Mouse (Mus musculus) T-helper 2 cell (primary cell): ENCODE data around the gene Pdzrn4.

Experiments used
- in situ Hi-C: fragments of 300-600 bp; cut with MboI, MseI; formaldehyde crosslinking; loops from one replicate; pipeline ENCODE4 v1.15.1; 2025; ENCODE audit warnings: high pct_unique_total_duplicates

Pdzrn4 gene

GRCm38 (mm10) chr15:92495465-92496174 lies 98.9 kb downstream of the Pdzrn4 start:
- in situ Hi-C loops: no loop called here

- in situ Hi-C loops: loop anchor here (25.0 kb wide), 1 partner anchor 1612 kb away; no protein-coding TSS in a partner anchor
These were observed 103.7 kb downstream of the Pdzrn4 start for GRCm38 (mm10) chr15:92500276-92500838.

DNA sequence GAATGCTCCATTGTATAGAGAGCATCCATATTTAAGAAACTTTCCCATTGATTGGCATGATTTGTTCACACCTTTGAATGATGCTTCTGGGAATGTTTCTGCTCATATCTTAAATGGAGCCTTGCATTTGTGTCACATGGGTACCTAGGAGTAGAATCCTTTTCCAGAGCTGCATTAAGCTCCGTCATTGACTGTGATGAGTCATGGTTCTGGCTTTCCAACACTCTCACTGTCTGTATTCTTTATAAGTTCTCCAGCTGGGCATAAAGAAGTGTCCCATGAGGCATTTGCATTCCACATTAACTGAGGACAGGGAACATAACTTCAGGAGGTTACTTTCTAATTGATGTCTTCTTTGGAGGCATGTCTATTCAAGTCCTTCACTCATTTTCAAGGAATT lies 106.1 kb downstream of the Pdzrn4 start:
- in situ Hi-C loops: loop anchor here (25.0 kb wide), 1 partner anchor 1610 kb away; no protein-coding TSS in a partner anchor

DNA sequence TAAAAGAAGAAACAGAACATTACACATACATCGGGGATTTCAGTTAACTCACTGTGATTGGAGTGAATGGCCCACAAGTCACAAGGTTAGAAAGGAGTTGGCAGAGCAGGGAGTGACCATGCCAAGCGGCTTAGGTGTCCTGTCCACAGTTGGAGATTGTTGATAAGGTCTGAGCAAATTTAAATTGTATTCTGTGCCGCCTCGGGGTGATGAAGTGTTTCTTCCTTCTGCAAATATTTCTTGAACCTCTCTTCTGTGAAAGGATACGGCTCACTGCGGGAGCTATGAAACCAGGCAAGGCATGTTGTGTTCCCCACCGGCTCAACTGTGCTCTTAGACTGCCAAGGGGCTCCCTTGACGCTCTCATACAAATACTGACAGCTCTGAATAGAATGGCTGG lies 112.7 kb downstream of the Pdzrn4 start:
- in situ Hi-C loops: loop anchor here (25.0 kb wide), 1 partner anchor 1603 kb away; no protein-coding TSS in a partner anchor

DNA sequence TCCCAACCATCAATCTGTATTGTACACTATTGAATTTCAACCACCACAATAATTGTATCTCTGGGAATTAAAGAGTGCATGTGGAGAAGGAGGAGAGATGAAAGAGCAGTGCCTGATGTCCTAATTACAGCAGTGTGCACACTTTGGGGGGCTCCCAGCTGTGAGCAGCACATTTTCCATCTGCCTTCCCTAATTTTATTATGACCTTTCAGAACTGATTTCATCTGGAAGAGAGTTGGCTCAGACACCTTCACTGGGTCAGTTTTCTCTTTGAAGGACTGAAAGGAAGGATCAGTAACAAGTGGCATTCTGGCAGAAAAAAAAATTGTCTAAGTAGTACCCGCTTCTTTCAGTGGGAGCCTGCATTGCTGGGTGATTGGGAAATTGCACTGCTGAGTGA lies 119.0 kb downstream of the Pdzrn4 start:
- in situ Hi-C loops: loop anchor here (25.0 kb wide), 1 partner anchor 1597 kb away; no protein-coding TSS in a partner anchor

- in situ Hi-C loops: loop anchor here (25.0 kb wide), 1 partner anchor 1592 kb away; no protein-coding TSS in a partner anchor
These were observed 124.1 kb downstream of the Pdzrn4 start for GRCm38 (mm10) chr15:92520677-92521225.

DNA sequence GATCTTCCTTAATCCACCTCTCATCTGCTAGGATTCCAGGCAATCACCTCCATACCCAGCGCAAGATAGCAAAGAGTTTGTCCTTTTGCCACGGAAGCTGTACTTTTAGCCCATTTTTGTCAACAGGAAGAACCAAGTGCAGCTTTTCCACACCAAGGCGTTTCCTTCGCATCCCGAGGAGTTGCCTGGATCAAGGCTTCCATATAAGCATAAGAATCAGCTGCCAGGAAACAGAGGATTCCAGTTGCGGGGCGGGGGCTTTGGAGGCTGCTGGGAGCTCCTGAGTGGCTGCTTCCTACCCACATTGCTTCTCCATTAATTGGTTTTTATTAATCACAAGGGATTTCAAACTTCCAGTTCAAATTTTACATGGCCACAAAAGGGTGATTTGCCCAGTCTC lies 125.0 kb downstream of the Pdzrn4 start:
- in situ Hi-C loops: loop anchor here (25.0 kb wide), 1 partner anchor 1591 kb away; no protein-coding TSS in a partner anchor

DNA sequence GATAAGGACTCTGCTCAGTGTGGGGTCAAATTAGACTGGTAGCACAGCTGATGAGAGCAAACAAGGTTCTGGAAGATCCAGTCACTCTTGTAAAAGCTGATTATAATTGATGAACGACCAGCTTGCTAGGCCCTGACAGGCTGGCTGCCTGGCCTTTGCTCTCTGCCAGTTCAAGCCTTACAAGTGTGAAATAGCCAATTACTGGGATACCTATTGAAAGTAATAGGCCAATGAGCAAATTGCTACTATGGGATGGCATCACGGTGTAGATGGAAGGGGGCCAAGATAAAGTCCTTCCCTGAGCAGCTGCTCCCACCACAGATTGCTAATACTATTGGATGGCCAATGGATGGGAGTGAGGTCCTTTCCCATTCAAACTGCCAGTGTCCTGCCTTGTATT lies 128.2 kb downstream of the Pdzrn4 start:
- in situ Hi-C loops: loop anchor here (25.0 kb wide), 1 partner anchor 1587 kb away; no protein-coding TSS in a partner anchor

- in situ Hi-C loops: no loop called here
These were observed 128.7 kb downstream of the Pdzrn4 start for GRCm38 (mm10) chr15:92525416-92525815.

GRCm38 (mm10) chr15:92526731-92527130 lies 130.1 kb downstream of the Pdzrn4 start:
- in situ Hi-C loops: no loop called here

GRCm38 (mm10) chr15:92543252-92543651 lies 146.6 kb downstream of the Pdzrn4 start:
- in situ Hi-C loops: no loop called here

DNA sequence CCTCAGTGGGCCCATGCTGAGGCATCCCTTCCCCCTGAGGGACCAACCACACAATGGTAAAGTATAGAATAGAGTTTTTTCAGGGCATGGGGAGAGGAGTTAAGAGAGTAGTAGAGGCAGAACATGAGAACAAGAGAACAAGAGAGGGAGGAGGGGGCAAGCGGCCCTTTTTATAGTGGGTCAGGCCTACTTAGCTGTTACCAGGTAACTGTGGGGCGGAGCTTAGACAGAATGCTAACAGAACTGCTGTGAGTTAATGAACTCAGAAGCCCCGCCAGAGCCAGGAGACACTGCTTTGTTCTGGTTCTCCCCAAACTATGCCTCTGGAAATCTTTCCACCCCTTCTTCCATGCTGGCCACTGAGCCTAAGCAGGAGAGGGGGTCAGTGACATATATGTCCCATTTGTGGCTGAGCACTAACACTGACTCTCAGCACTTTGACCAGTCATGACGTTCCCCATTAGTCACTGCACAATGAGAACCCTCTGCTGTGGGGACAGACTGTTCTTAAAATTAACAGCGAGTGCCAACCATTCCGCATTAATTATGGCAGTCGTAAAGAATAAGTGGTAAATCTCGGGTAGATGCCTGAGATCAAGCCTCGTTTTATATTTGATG lies 150.7 kb downstream of the Pdzrn4 start:
- in situ Hi-C loops: no loop called here

- in situ Hi-C loops: no loop called here
These were observed 158.4 kb downstream of the Pdzrn4 start for GRCm38 (mm10) chr15:92555012-92555574.

DNA sequence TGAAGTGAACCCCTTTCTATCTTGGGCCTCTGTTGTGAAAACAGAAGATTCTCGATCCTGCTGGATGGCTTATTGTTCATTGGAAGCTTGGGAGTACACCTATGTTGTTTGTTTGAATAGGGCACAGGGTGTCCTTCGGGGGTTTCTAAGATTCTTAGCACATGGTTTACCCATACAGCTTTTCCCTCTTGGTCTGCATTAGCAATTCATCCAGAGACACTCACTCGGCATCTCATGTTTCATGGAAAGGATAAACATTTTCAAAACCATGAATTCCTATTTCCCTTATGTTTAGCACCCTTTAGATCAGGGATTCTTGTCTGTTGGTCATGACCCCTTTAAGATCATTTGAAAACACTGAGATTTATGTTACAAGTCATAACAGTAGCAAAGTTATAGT lies 159.0 kb downstream of the Pdzrn4 start:
- in situ Hi-C loops: no loop called here

GRCm38 (mm10) chr15:92558592-92558991 lies 161.9 kb downstream of the Pdzrn4 start:
- in situ Hi-C loops: no loop called here

DNA sequence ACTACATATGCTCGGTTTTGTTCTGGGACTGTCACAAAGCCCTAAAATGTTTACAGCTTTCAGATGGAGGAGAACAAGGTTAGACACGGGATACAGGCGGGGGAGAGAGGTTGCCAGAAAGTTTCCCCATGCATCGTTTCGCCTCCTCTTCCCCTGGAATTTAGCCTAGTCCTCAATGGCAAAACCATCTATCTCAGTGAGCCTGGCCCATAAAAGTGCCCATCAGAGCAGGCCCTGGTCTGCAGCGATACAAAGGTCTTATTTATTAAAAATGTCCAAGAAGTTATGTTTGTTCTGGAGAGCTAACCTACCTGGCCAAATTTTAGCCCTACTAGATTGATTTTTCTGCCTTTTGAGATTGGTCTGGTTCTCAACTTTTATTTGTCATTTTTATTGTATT lies 165.5 kb downstream of the Pdzrn4 start:
- in situ Hi-C loops: no loop called here

- in situ Hi-C loops: no loop called here
These were observed 166.9 kb downstream of the Pdzrn4 start for GRCm38 (mm10) chr15:92563576-92563975.

GRCm38 (mm10) chr15:92570526-92571243 lies 174.0 kb downstream of the Pdzrn4 start:
- in situ Hi-C loops: no loop called here

DNA sequence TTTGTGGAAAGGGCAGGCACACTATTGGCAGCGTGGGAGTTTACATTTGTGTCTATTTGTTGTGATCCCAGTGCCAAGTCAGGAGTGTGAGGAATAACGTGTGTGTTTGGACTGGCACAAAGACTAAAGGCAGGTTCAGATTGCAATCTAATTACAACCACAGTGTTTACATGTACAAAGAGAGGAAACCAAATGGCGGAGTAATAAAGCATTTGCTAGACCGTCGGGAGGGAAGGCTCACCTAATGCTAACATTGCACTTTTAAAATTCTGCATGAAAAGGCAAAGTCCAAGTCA lies 174.5 kb downstream of the Pdzrn4 start:
- in situ Hi-C loops: no loop called here

DNA sequence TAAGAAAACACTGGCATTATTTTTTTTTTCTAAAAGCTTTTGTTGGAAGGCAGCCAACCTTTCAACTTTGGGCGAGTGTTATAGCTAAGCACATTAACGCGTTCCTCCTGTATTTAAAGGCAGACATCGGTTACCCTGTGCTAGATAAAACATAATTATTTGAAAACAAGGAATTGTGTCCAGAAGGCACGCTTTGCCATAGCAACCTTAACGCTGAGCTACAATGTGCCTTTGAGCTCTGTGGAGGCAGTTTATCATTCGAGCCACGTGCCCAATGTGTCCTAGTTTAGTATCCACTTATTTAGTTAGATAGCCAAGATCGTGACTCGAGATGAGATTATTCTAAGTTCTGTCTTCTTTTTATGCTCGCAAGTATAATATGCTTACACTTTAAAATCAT lies 180.8 kb downstream of the Pdzrn4 start:
- in situ Hi-C loops: no loop called here

GRCm38 (mm10) chr15:92580217-92580616 lies 183.5 kb downstream of the Pdzrn4 start:
- in situ Hi-C loops: no loop called here
